Mouse (Mus musculus) T-helper 17 cell (primary cell): ENCODE data around the gene Snrpb.

Experiments used
- in situ Hi-C, 2 experiments: fragments of 300-600 bp; cut with MboI, MseI; formaldehyde crosslinking; loops; 1 replicate in 1 of 2; 2 replicates in 1 of 2; pipeline ENCODE4 v1.15.1; 2025; ENCODE audit warnings: high pct_unique_total_duplicates in 2 of 2

Gene Snrpb

GRCm38 (mm10) chr2:130178706-130179506, at the start of gene Snrpb:
Snrpb (minus strand) TSS chr2:130179403.
- in situ Hi-C loops = loop anchor here in 1 of 2 experiments (5.0 to 10.0 kb wide), 2 partner anchors 377 to 1884 kb away; partner anchors contain the start of gene Stk35

GRCm38 (mm10) chr2:130211581-130211980, 32.4 kb upstream of the Snrpb start:
- in situ Hi-C loops = no loop called here

- in situ Hi-C loops = no loop called here
These were observed 30.4 kb upstream of the Snrpb start for GRCm38 (mm10) chr2:130209636-130210035.

GRCm38 (mm10) chr2:130207996-130208395, 28.8 kb upstream of the Snrpb start:
- in situ Hi-C loops = no loop called here

GRCm38 (mm10) chr2:130207376-130207775, 28.2 kb upstream of the Snrpb start:
- in situ Hi-C loops = no loop called here

- in situ Hi-C loops = no loop called here
These were observed 21.8 kb upstream of the Snrpb start for GRCm38 (mm10) chr2:130200961-130201360.

GRCm38 (mm10) chr2:130194894-130195293, 15.7 kb upstream of the Snrpb start, which contains the start of gene Tmc2:
Tmc2 (plus strand) TSS chr2:130195194.
- in situ Hi-C loops = no loop called here

- in situ Hi-C loops = no loop called here
These were observed 9.2 kb upstream of the Snrpb start for GRCm38 (mm10) chr2:130188391-130188790.

GRCm38 (mm10) chr2:130179507-130180019, 360 bp upstream of the Snrpb start:
- in situ Hi-C loops = loop anchor here in 1 of 2 experiments (5.0 to 10.0 kb wide), 2 partner anchors 377 to 1885 kb away; partner anchors contain the start of gene Stk35

- in situ Hi-C loops = loop anchor here in 1 of 2 experiments (5.0 to 10.0 kb wide), 2 partner anchors 376 to 1884 kb away; partner anchors contain the start of gene Stk35
These were observed 860 bp downstream of the Snrpb start for GRCm38 (mm10) chr2:130178381-130178705.

GRCm38 (mm10) chr2:130176820-130177219, 2.4 kb downstream of the Snrpb start:
- in situ Hi-C loops = loop anchor here in 1 of 2 experiments (5.0 to 10.0 kb wide), 2 partner anchors 375 to 1882 kb away; partner anchors contain the start of gene Stk35

- in situ Hi-C loops = loop anchor here (5.0 to 10.0 kb wide), 2 partner anchors 101 to 1877 kb away; partner anchors contain the start of gene Nop56 (in 1 of the 2)
These were observed 7.5 kb downstream of the Snrpb start for GRCm38 (mm10) chr2:130171674-130172073.

- in situ Hi-C loops = loop anchor here in 1 of 2 experiments (10.0 kb wide), 1 partner anchor 1127 kb away; no protein-coding TSS in a partner anchor
These were observed 11.3 kb downstream of the Snrpb start for GRCm38 (mm10) chr2:130167861-130168260.

- in situ Hi-C loops = loop anchor here in 1 of 2 experiments (10.0 kb wide), 1 partner anchor 1128 kb away; no protein-coding TSS in a partner anchor
These were observed 12.6 kb downstream of the Snrpb start for GRCm38 (mm10) chr2:130166311-130167214.

GRCm38 (mm10) chr2:130162701-130163100, 16.5 kb downstream of the Snrpb start:
- in situ Hi-C loops = loop anchor here in 1 of 2 experiments (10.0 kb wide), 1 partner anchor 1132 kb away; no protein-coding TSS in a partner anchor

- in situ Hi-C loops = no loop called here
These were observed 21.1 kb downstream of the Snrpb start for GRCm38 (mm10) chr2:130158088-130158437.

- in situ Hi-C loops = no loop called here
These were observed 21.7 kb downstream of the Snrpb start for GRCm38 (mm10) chr2:130157231-130158087.

GRCm38 (mm10) chr2:130155851-130156250, 23.4 kb downstream of the Snrpb start:
- in situ Hi-C loops = no loop called here

- in situ Hi-C loops = no loop called here
These were observed 24.0 kb downstream of the Snrpb start for GRCm38 (mm10) chr2:130155171-130155570.

- in situ Hi-C loops = loop anchor here in 1 of 2 experiments (10.0 kb wide), 1 partner anchor 629 kb away; no protein-coding TSS in a partner anchor
These were observed 33.0 kb downstream of the Snrpb start for GRCm38 (mm10) chr2:130146089-130146668.
